Mouse (Mus musculus): ENCODE measurements around the gene Tesc.

Gene Tesc

DNA sequence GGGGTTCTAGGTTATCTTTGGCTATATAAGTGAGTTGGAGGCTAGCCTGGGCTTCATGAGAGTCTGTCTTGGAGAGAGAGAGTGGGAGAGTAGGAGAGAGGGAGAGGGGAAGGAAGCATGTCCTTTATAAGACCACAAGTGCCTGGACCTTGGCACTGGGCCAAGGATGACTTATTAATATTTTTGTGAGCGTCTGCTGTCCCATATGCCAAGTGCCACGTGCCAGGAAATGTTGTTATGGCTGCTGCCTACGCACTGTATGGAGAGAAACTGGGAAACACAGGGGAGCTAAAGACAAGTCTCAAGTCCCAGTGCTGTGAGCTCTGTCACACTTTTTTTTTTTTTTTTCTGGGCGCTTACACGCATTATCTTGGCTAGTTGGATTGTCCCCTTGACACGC lies 15.1 kb downstream of the Tesc start:
- in situ Hi-C loops (cut with MboI; ENCODE audit: low sequenced_read_pairs) = no loop called here

DNA sequence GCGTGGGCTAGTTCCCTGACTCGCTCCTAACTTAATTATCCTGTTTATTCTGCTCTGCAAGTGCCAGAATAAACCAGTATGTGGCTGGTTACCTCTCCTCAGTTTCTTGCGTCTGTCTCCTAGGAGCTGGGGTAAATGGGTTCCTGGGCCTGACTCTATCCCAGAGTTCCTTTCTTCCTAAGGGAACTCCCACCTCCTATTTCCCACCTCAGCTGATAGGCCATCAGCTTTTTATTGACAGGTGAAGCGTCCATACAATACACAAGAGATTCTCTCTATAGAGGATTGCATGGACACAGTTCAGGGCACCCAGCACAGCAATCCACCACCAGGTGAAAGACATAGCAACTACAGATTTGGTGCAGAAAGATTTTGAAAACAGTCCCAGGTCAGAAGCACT lies 16.2 kb downstream of the Tesc start:
- in situ Hi-C loops (cut with MboI; ENCODE audit: low sequenced_read_pairs) = no loop called here

DNA sequence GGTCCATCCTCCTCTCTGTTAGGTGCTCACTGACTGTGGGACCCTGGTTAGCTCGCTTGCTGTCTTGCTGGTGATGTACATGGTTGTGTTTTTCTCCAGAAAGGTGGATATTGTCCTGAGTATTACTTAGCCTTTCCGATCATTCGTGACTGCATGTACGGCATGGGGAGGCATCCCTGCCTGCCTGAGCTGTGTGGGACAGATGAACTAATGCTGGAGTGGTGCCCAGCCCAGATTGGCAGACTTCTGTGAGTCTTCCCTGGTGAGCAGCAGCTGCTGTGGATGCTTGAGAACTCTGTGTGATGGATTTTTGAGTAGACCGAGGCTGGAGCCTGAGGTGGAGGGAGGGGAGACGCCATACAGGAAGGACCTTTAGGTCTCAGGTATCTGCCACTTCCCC lies 17.4 kb downstream of the Tesc start:
- in situ Hi-C loops (cut with MboI; ENCODE audit: low sequenced_read_pairs) = no loop called here

DNA sequence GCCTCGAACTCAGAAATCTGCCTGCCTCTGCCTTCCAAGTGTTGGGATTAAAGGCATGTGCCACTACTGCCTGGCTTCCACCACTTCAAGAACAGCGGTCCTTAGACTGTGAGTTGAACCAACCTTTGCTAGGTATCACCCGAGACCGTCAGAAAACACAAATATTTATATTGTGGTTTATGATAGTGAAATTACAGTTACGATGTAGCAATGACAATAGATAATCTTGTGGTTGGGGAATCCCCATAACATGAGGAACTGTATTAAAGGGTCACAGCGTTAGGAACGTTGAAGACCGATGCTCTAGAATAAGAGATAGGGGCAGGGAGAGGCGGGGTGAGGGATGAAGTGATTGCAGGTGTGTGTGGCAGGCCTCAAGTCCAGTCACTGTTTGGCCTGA lies 17.8 kb downstream of the Tesc start:
- in situ Hi-C loops (cut with MboI; ENCODE audit: low sequenced_read_pairs) = no loop called here

DNA sequence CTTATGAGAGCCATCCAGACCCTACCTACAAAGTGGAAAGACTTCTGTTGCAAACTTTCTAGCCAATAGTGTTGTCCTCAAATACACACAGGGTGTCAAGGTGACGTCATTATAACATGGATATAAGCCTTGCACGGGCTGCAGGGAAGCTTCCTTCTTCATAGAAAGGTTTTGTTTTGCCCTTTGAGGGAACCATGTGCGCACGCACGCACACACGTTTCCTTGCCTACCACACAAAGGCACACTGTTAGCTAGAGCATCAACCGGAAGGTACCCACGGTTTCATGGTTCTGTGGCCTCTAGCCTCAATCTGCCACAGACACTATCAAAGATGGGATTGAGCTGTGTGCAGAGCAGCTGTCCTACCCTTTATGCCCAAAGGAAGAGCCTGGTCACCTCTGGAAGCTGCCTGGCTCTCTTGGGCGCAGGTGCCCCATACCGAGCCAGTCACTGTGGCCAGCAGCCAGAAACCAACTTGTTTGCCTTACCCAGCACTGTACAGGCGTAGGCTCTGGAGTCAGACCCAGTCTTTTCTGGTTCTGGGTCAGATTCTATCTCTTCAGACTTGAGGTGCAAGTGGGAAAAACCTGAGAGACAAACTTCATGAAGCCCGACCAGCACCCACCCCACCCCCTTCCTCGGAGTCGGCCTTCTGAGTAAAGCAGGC lies 19.7 kb downstream of the Tesc start:
- in situ Hi-C loops (cut with MboI; ENCODE audit: low sequenced_read_pairs) = no loop called here

DNA sequence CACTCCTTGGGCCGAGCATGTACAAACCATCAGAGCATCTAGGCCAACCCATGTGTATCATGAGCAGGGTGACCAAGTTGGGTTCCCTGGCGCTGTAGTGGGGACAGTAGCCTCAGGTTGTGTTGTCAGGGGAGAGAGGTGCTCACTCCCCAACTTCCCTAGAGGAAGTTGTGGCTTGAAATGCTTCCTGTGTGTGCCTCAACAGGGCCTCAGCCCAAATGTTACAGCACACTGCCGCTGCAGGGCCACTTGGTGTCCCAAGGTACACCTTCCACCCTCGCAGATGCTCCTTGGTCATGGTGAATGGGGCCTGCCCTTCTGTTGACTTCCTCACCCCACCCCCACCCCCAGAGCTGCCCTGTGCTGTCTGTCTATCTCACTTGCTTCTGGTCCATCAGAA lies 20.9 kb downstream of the Tesc start:
- in situ Hi-C loops (cut with MboI; ENCODE audit: low sequenced_read_pairs) = no loop called here

DNA sequence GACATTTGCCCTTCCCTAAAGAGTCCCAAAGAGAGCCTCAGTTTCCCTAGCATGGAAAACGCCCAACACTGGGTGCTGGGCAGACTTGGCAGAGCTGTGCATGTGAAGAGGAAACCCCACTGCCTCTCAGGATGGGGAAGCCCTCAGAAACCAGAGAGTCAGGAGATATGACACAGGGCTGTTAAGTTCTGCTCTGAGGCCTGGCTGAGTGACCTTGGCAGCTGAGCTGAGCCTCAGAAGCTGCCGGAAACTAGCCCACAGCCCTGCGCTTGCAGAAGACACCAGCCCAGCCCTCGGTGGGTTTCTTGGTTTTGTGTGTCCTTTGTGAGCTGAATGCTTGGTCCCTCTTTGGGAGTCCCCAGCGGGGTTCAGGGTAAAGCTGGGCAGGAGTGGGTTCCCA lies 21.4 kb downstream of the Tesc start:
- in situ Hi-C loops (cut with MboI; ENCODE audit: low sequenced_read_pairs) = no loop called here

DNA sequence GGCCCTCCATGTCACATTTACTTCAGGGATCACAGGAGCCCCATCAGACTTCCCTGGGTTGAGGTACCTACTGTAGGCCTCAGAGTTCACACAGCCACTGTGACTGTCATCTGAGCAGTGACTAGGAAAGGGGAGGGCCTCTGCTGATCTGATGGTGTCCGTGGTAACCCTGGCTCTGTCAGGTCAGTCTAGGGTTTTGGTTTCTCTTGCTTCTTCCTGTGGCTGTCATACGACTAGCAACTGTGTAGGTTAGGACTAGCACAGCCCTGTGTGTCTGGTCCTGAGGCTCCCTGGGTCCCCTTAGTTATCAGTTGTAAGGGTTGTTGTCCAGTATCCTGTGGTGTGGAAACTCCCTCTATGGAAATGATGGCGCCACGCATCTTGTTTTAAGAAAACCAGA lies 23.2 kb downstream of the Tesc start:
- in situ Hi-C loops (cut with MboI; ENCODE audit: low sequenced_read_pairs) = no loop called here

DNA sequence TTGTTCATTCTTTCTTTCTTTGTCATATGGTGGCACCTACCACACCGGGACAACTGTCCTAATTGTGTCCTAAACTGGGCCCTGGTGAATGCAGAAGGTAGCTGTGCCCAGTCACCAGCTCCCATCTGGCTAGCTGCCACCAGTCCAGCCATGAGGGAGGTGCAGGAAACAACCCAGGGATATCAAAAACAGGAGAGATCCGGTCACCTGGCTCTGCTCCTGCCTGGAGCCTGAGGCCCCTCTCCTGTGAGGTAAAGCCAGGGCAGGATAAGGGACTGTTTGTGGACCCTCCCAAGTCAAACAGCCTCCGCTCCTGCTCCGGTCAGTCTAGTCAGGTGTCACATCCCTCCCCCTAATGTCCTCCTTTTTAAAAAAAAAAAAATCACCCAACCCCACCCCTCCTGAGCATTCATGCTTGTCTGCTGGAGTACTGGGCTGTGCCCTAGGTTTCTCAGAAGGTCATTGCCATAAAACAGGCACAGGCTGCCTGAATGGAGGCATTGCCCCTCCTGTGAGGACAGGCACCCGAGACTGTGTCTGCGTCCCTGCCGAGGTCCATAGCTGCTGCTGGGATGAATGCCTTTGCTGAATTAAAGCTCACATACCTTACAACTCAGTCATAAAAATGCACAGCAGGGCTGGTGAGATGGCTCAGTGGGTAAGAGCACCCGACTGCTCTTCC lies 24.6 kb downstream of the Tesc start:
- in situ Hi-C loops (cut with MboI; ENCODE audit: low sequenced_read_pairs) = no loop called here

DNA sequence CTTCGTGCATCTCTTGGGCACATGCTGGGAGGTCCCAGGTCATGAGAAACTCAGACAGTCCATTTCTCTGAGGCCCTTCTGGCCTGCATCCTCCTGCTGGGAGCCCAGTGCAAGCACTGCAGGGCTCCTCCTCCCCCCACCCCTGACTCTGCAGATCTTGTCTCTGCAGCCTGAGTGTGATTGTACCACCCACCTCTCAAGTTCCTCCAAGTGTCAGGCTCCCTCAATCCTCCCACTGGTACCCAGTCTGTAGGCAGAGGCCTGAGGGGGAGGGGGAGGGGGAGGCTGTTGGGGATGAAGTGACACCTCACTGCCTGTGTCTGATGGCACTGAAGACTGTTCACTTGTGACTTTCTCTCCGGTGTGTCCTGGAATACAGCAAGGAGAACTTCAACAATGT lies 25.7 kb downstream of the Tesc start:
- in situ Hi-C loops (cut with MboI; ENCODE audit: low sequenced_read_pairs) = no loop called here

DNA sequence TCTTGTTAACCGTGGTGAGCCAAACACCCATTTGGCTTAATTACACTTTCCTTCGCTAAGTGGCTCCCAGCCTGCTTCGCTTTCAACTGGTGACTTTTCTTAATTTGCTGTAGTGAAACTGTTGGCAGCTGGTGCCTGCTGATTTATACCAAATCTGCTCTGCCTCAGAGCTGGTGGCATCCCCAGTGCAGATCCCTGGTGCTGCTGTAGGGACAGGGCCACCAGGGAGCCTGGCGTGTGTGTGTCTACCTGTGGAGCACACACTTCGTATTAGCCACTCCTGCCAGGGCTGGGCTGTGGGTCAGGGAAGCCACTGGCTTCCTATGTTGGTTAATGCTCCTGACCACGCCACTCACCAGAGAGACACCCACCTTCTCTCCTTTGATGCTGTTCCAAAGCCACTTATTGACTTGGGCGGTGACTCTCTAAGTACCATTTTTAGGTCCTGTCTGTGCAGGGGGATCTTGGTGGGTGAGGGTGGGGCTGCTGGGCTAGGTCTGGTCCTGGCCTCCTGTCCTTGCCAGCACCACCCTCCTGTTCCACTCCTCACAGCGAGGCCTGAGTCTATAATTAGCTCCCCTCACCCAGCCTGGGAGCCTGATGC lies 30.1 kb downstream of the Tesc start:
- in situ Hi-C loops (cut with MboI; ENCODE audit: low sequenced_read_pairs) = no loop called here

DNA sequence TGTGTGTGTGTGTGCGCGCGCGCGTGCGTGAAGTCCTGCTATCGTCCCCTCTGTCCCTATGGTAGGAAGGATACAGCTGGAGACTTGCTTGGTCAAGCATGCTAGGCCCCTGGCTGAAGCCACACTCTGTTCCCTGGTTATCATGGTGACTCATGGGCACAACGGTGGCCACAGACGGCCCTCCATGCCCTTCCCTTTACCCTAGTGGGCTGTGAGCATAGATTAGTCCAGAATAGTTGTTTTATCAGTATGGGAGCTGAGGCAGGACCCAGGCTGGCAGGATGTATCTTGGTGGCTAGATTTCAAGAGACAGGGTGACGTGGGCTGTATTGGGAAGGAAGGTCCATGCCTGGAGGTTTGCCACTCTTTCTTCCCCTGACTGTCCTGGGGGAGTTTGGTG lies 31.3 kb downstream of the Tesc start:
- in situ Hi-C loops (cut with MboI; ENCODE audit: low sequenced_read_pairs) = no loop called here

DNA sequence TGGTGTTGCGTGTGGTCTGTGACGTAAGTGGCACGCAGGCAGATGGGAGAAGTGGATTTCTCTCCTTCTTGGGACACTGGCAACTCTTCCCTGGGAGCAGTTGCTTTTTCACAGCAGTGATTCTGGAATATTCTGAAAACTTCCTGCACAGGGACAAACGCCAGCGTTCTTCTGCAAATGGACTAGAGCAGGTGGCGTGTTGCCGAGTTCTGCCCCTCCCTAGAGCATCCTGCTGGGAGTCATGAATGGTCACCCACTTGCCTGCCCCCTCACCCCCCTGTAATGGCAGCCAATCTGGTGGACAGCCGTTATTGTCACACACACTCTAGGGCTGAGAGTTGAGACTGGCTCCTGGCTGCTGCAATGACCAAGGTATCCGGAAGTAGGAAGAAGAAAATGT lies 32.1 kb downstream of the Tesc start:
- in situ Hi-C loops (cut with MboI; ENCODE audit: low sequenced_read_pairs) = no loop called here

DNA sequence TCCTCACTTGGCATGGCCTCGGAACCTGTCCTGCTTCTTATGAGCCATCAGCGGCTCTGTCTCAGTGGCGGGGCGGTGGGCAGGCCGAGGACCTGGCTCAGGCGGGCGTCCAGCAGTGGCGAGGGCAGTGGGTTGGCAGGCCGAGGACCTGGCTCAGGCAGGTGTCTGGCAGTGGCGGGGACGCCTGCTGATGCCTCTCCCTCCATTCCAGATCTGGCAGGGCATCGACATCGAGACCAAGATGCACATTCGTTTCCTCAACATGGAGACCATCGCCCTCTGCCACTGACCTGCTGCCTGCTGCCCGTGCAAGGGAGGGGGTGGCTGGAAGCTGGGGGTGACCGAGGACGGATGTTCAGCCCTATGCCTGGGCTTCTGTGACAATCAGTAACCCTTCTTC lies 33.8 kb downstream of the Tesc start:
- in situ Hi-C loops (cut with MboI; ENCODE audit: low sequenced_read_pairs) = no loop called here

DNA sequence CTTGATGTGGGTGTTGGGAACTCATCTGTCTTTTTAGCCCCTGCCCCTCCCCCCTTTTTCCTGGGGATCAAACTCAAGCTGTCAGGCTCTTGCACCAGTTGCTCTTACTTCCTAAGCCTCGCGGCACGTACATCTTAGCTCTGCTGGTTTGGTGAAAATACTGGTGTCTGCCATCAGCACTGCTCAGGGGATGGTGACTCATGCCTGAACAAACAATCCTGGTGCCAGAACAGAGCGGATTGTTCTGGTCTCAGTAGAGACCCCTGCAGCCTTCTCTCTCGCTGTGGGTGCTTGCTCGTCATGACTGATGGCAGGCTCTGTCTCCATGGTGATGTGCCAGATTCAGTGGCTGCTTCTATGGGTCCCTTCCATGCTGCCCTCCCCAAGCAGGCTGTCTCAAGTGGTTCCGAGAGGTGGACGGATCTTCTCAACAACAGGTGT lies 35.7 kb downstream of the Tesc start:
- in situ Hi-C loops (cut with MboI; ENCODE audit: low sequenced_read_pairs) = no loop called here

DNA sequence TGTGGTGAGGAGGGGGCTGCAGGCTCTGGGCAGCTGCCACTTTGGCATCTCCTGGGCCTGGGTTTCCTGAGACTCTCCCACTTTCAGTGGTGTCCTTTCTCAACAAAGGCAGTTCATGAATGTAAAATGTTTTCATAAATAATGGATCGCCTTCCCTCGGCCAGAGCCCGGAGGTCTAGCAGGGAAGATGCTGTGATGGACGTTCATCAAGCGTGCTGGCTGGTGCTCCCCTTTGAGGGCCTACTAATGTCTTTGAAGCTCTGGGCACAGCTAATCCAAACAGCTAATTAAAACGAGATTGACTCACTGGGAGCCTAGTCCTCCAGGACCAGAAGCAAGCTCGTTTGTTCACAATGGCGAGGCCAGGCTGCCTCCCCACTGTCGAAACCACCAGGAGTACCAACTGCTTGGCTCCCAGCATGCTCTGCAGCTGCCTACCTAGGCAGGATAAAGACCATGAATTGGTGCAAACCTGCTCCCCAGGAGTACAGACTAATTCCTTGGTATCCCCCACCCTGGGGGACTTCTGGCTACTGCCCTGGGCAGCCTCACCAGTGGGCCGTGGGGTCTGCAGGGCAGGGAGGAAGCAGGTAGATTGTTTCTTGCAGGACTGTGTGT lies 36.9 kb downstream of the Tesc start:
- in situ Hi-C loops (cut with MboI; ENCODE audit: low sequenced_read_pairs) = no loop called here

DNA sequence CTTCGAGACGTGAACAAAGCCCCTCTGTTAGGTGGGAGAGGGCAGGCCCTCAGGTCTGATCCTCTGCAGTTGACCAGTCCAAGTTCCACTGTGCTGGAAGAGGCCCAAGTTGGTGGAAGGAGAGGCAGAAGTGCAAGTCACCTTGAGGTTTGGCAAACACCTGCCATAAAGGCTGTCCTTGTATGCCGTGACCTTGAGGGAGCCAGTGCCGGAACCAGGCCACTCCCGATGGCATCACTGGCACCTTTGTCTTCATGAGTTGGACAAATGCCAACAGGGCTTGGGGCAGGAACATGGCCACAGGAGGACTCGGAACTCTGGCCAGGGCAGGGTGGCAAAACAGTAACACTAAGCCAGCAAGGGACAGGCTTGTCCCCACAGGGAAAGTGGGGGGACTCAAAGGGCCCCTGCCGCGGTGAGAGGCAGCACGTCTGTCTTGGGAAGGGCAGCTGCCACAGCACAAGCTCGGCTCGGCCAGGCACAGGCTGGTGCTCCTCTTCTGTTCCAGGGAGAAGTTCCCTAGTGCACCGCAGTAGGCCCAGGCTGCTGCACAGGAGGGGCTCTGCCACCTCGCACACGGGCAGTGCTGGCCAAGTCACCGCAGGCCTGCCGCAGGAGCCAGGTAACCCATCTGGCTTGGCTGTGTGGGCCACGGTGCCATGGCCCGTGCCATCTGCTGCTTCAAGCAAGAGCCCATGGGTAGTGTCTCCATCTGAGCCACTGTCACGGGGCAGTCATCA lies 38.1 kb downstream of the Tesc start:
- in situ Hi-C loops (cut with MboI; ENCODE audit: low sequenced_read_pairs) = no loop called here

DNA sequence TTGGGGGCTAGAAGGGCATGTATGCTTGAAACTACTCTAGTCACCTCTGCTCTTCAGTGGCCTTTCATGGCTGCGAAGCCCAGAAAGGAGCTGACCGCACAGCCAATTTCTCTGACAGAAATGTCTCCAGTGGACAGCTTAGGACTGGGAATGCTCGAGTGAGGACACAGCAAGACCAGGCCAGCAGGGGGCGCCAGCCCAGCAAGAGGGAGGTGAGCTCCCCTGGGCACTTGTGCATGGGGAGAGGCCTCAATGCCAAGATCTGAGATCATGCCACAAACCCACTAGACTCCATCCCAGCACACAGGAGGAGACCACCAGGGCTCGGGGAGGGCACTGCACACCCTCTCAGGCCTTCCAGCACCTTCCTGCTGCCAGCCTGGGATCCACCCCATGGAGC lies 39.3 kb downstream of the Tesc start:
- in situ Hi-C loops (cut with MboI; ENCODE audit: low sequenced_read_pairs) = no loop called here

DNA sequence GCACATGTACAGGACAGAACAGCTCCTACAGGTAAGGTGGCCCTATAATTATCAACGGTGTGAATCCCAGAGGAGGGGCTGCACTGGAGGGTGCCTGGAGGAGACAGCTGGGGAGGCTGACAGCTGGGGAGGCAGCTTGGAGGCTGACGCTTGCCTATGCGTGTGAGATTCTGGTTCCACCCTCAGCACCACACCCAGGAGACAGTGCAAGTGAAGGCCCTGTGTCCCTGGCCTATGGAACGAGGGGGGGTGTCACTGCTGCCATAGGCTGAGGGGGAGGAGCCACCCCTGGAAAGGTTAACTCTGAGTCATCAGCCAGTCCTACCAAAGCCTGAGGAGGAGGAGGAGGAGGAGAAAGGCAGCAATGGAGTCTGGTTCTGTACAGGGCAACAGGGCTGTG lies 40.0 kb downstream of the Tesc start:
- in situ Hi-C loops (cut with MboI; ENCODE audit: low sequenced_read_pairs) = no loop called here

DNA sequence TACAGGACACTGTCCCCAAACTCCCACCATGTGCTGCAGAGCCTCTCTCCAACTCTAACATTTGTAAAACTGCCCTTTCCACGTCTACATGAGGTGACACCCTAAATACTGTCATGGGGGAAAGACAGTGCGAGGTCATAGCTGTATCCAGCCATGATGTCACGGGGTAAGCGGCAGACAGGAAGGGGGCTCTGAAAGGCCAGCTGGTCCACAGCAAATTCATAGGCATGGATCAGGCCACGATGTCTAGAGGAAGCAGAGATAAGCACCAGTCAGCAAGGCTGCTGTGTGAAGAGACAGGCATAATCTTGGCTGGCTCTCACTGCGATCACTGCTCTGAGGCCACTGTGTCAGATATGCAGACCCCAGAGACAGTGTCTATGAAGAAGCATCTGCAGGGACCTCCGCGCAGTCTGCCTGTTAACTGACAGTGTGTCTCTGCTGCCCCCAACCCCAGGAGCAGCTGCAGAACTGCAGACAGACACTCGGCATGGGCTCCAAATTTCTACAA lies 40.5 kb downstream of the Tesc start:
- in situ Hi-C loops (cut with MboI; ENCODE audit: low sequenced_read_pairs) = no loop called here

DNA sequence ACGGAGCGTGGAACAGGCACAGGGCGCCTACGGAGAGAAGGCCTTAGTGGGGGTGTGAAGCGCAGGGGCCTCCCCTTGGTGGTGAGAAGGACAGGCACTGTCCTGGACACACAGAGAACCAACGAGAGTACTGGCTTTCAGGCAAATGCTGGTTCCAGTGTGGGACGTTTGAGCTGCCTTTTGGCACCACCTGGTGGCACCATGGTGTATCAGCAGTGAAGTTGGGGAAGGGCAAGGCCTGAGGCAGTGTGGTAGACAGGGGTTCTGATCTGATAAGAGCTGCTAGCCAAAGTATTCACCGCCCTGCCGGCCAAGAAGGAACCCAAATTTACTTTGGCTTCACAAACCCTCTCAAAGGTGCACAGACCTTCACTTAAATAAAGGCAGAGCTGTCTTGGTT lies 41.8 kb downstream of the Tesc start:
- in situ Hi-C loops (cut with MboI; ENCODE audit: low sequenced_read_pairs) = no loop called here

Measured in CH12F3 (cell line).